Mouse (Mus musculus) left cerebral cortex, postnatal 4 days (tissue): ENCODE results near the gene Psen2. TPM values are rescaled to one million over a fixed set of nuclear protein-coding genes. Genes with fewer than 3 reads are reported as not detected.

Experiments used
- DNase-seq: peaks from one replicate; pipeline ENCODE4 v3.0.0-alpha.2; 2022
- intact Hi-C: fragments of 180-260 bp; cut with DNase I; formaldehyde crosslinking; loops from one replicate; pipeline ENCODE4 v1.15.1; 2025
- total RNA-seq, 2 experiments: library from RNA; stranded (reverse); gene quantifications; 2 replicates each; pipeline ENCODE4 v1.2.3; 2021

Psen2 gene
- total RNA-seq, 2 experiments from 2014 or later, result 17.4 to 21.1 TPM

GRCm38 (mm10) chr1:180277563-180277962, 14.3 kb upstream of the Psen2 start:
- intact Hi-C loops, result no loop called here
- DNase-seq, result no peak

- intact Hi-C loops, result no loop called here
These were observed 11.6 kb upstream of the Psen2 start for GRCm38 (mm10) chr1:180274725-180275308.

GRCm38 (mm10) chr1:180269033-180269432, 5.8 kb upstream of the Psen2 start:
- intact Hi-C loops, result loop anchor here (5.0 to 10.0 kb wide), 4 partner anchors 138 to 496 kb away; partner anchors contain the start of gene Parp1
- DNase-seq, result no peak

More at GRCm38 (mm10) chr1:180274725-180275308, 11.6 kb upstream of the Psen2 start:
- peak; percentile 39 for DNase-seq

GRCm38 (mm10) chr1:180268249-180269031, 5.2 kb upstream of the Psen2 start:
- peak; percentile 93 for DNase-seq
- intact Hi-C loops, result loop anchor here (5.0 to 10.0 kb wide), 4 partner anchors 139 to 496 kb away; partner anchors contain the start of gene Parp1

GRCm38 (mm10) chr1:180267151-180267550, 3.9 kb upstream of the Psen2 start:
- DNase-seq, result no peak
- intact Hi-C loops, result loop anchor here (5.0 to 10.0 kb wide), 4 partner anchors 140 to 498 kb away; partner anchors contain the start of gene Parp1

GRCm38 (mm10) chr1:180265399-180265798, 2.2 kb upstream of the Psen2 start:
- intact Hi-C loops, result loop anchor here (5.0 to 10.0 kb wide), 4 partner anchors 142 to 499 kb away; partner anchors contain the start of gene Parp1
- no peak for DNase-seq

GRCm38 (mm10) chr1:180264851-180265250, 1.6 kb upstream of the Psen2 start:
- no peak for DNase-seq
- intact Hi-C loops, result loop anchor here (5.0 to 10.0 kb wide), 4 partner anchors 142 to 500 kb away; partner anchors contain the start of gene Parp1

GRCm38 (mm10) chr1:180264389-180264788, 1.2 kb upstream of the Psen2 start:
- no peak for DNase-seq
- intact Hi-C loops, result loop anchor here (10.0 kb wide), 2 partner anchors 300 to 500 kb away; partner anchors contain the start of gene Parp1

- DNase-seq, result no peak
- intact Hi-C loops, result loop anchor here (10.0 kb wide), 2 partner anchors 303 to 503 kb away; partner anchors contain the start of gene Parp1
These were observed 1.2 kb downstream of the Psen2 start for GRCm38 (mm10) chr1:180261857-180262570.

- intact Hi-C loops, result loop anchor here (10.0 kb wide), 2 partner anchors 303 to 503 kb away; partner anchors contain the start of gene Parp1
- DNase-seq, result no peak
These were observed 1.8 kb downstream of the Psen2 start for GRCm38 (mm10) chr1:180261415-180261814.

- intact Hi-C loops, result loop anchor here (10.0 kb wide), 2 partner anchors 304 to 504 kb away; partner anchors contain the start of gene Parp1
- DNase-seq, result no peak
These were observed 2.4 kb downstream of the Psen2 start for GRCm38 (mm10) chr1:180260886-180261285.

- intact Hi-C loops, result loop anchor here (10.0 kb wide), 2 partner anchors 305 to 505 kb away; partner anchors contain the start of gene Parp1
- no peak for DNase-seq
These were observed 3.5 kb downstream of the Psen2 start for GRCm38 (mm10) chr1:180259753-180260152.

- intact Hi-C loops, result no loop called here
These were observed 5.8 kb downstream of the Psen2 start for GRCm38 (mm10) chr1:180257446-180257845.

GRCm38 (mm10) chr1:180256866-180257265, 6.4 kb downstream of the Psen2 start:
- no peak for DNase-seq
- intact Hi-C loops, result no loop called here

More at GRCm38 (mm10) chr1:180257446-180257845, 5.8 kb downstream of the Psen2 start:
- DNase-seq, result no peak

- intact Hi-C loops, result no loop called here
- DNase-seq, result peak; percentile 95
These were observed 7.0 kb downstream of the Psen2 start for GRCm38 (mm10) chr1:180256138-180256674.

GRCm38 (mm10) chr1:180255294-180256117, 7.7 kb downstream of the Psen2 start:
- intact Hi-C loops, result no loop called here
- DNase-seq, result no peak

- no peak for DNase-seq
- intact Hi-C loops, result no loop called here
These were observed 8.9 kb downstream of the Psen2 start for GRCm38 (mm10) chr1:180254316-180254715.

GRCm38 (mm10) chr1:180252656-180253190, 10.5 kb downstream of the Psen2 start:
- intact Hi-C loops, result no loop called here
- no peak for DNase-seq
